Mouse (Mus musculus) neural tube, embryonic 12.5 days (tissue): ENCODE results near the gene A230072I06Rik. TPM values are rescaled to one million over a fixed set of nuclear protein-coding genes. Genes with fewer than 3 reads are reported as not detected.

Source experiments
- ATAC-seq: fragments of 200-750 bp; cut with Nextera tagmentation; 2 replicates; pipeline ENCODE4 v1.8.0; 2017; ENCODE audit warnings: low read depth, mild to moderate bottlenecking, moderate TSS enrichment, moderate library complexity; ENCODE audit not compliant: low FRiP score
- H3K27ac ChIP-seq: fragments of 300-500 bp; sonication (generic); 2 replicates; pipeline ENCODE4 v1.5.1; 2016
- H3K27me3 ChIP-seq: fragments of 300-500 bp; sonication (generic); replicated peaks from 2 replicates; pipeline ENCODE4 v1.6.1; 2016; ENCODE audit warnings: mild to moderate bottlenecking
- H3K36me3 ChIP-seq: fragments of 300-500 bp; sonication (generic); 2 replicates; pipeline ENCODE4 v1.6.1; 2016; ENCODE audit warnings: mild to moderate bottlenecking
- H3K4me1 ChIP-seq: fragments of 300-500 bp; sonication (generic); 2 replicates; pipeline ENCODE4 v1.6.1; 2016
- H3K4me2 ChIP-seq: fragments of 300-500 bp; sonication (generic); replicated peaks from 2 replicates; pipeline ENCODE4 v1.6.1; 2016; ENCODE audit warnings: mild to moderate bottlenecking
- H3K4me3 ChIP-seq: fragments of 300-500 bp; sonication (generic); 2 replicates; pipeline ENCODE4 v1.5.1; 2016
- H3K9ac ChIP-seq: fragments of 300-500 bp; sonication (generic); 2 replicates; pipeline ENCODE4 v1.6.1; 2016; ENCODE audit warnings: mild to moderate bottlenecking
- H3K9me3 ChIP-seq: fragments of 300-500 bp; sonication (generic); 2 replicates; pipeline ENCODE4 v1.6.1; 2016; ENCODE audit warnings: mild to moderate bottlenecking
- WGBS: fragments of 180-500 bp; shearing (Covaris S2); methylation state at CpG from one replicate; pipeline ENCODE4 v1.1.7; 2016; 5-methylcytosine and 5-hydroxymethylcytosine counted together
- polyA plus RNA-seq: library from polyadenylated mRNA; unstranded; fragments of >200 nt; fragmentation: Nextera tagmentation; extraction: Ambion mirVana; gene quantifications from 2 replicates; pipeline ENCODE4 v1.2.1, GENCODE M21; 2016

A230072I06Rik gene
- polyA plus RNA-seq, 1 experiment from 2014 or later, result not detected

DNA sequence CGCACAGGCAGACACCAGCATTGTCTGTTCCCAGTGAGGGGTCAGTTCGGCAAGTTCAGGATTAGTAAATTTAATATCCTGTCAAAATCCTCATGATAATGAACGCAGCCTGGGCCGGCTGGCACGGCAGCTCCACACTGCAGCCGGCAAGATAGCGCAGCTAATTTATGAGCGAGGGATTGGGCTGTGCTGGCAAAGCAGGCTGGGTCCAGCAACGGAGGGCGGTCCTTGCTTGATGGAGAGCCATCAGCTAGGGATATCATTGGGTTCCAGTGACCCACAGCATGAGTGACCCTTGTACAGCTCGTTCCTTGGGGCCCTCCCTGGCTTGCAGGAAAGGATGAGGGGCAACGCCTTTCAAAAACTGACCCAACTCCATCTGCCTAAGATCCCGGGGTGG lies 48.6 kb downstream of the A230072I06Rik start:
- peaks cover 8% of the 10 kb centered on the region for H3K27me3 ChIP-seq
- 38% methylated on average over 13 of the region's 13 CpGs for WGBS
- peak overlapping the region; percentile 35; the same call in 1 of the 2 replicates for H3K4me2 ChIP-seq
- H3K9ac ChIP-seq, result no peak overlapping the region
- ATAC-seq, result peak; percentile 46
- no peaks in the 10 kb centered on the region for H3K9me3 ChIP-seq
- H3K36me3 ChIP-seq, result no peaks in the 10 kb centered on the region
- H3K4me3 ChIP-seq, result no peak overlapping the region
- no peak overlapping the region for H3K27ac ChIP-seq
- H3K4me1 ChIP-seq, result peaks cover 31% of the 10 kb centered on the region

DNA sequence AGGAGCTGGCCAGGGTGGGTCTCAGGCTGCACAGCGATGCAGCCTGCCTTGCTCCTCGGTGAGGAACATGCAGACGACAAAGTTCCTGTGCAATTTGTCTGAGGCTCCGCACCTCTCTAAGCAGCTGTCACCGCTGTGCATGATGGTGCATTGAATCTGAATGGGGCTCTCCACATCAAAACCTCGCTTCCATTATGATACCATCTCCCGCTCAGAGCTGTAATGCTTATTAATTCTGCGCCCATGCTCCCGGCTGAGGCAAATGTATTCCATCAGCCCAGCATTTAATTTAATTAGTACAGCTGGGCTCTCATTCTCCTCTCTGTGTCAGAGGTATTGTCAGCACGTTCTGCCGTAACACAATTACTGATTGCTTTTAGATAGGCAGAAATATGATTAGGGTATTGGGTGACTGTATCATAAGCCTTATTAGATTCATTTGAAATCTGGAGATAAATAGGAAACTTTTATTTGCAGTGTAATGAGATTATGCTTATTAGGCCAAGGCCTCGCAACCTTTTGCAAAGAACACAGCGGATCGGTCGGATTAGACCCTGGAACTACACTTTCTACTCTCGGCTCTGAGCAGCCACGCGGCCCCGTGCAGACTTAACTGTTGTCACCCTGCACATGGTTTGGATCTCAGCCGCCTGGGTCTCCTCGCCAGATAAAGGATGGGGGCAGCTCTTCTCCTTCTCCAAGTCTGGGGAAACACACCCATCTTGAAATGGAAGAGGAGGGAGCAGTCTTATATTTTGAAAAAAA lies 49.3 kb downstream of the A230072I06Rik start:
- Histone ChIP-seq H3K9me3 (no peaks in the 10 kb centered on the region), H3K27ac (no peak overlapping the region), H3K9ac (no peak overlapping the region), H3K4me1 (peaks cover 31% of the 10 kb centered on the region), H3K36me3 (no peaks in the 10 kb centered on the region), H3K4me3 (no peak overlapping the region), H3K4me2 (peak overlapping the region; percentile 35; the same call in 1 of the 2 replicates), H3K27me3 (peaks cover 4% of the 10 kb centered on the region)
- WGBS, result 54% methylated on average over 21 of the region's 21 CpGs
- peak; percentile 63 for ATAC-seq

DNA sequence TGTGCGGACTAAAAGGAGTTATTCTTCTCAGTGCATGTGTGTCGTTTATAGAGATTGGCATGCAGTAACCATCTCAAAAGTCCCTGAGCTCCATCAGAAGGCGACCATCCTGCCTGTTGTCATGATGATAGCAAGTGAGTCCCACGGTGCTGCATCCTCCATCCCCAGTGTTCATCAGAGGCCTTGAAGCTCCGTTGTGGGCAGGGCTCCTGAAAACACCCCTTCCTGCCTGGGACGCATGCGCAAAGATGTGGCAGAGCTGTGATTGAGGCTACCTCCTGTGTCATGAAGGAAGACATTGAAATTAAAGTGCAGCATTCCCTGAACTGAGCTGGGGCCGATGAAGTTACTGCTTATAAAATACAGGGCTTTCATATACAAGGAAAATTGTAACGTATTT lies 49.9 kb downstream of the A230072I06Rik start:
- WGBS, result 75% methylated on average over 9 of the region's 9 CpGs
- H3K36me3 ChIP-seq, result no peaks in the 10 kb centered on the region
- no peak for ATAC-seq
- H3K27ac ChIP-seq, result no peak overlapping the region
- H3K27me3 ChIP-seq, result peaks cover 4% of the 10 kb centered on the region
- no peaks in the 10 kb centered on the region for H3K9me3 ChIP-seq
- no peak overlapping the region for H3K9ac ChIP-seq
- no peak overlapping the region for H3K4me2 ChIP-seq
- peaks cover 27% of the 10 kb centered on the region for H3K4me1 ChIP-seq
- no peak overlapping the region for H3K4me3 ChIP-seq

- no peak overlapping the region for H3K27ac ChIP-seq
- no peaks in the 10 kb centered on the region for H3K9me3 ChIP-seq
- H3K36me3 ChIP-seq, result no peaks in the 10 kb centered on the region
- ATAC-seq, result no peak
- H3K4me3 ChIP-seq, result no peak overlapping the region
- H3K4me1 ChIP-seq, result peaks cover 24% of the 10 kb centered on the region
- WGBS, result 26% methylated on average over 8 of the region's 8 CpGs
- H3K4me2 ChIP-seq, result no peak overlapping the region
- H3K27me3 ChIP-seq, result no peaks in the 10 kb centered on the region; the same call in none of the 2 replicates
- no peak overlapping the region for H3K9ac ChIP-seq
Observed at GRCm38 (mm10) chr8:12330066-12330465, 51.4 kb downstream of the A230072I06Rik start.

Other genes with a start within 250 kb of the A230072I06Rik start
- 1.9 and 2.0 TPM in 2 replicates for gene Sox1, start 116.5 kb downstream of the A230072I06Rik start, polyA plus RNA-seq